Mouse (Mus musculus): ENCODE results near the gene Cd68.

The Cd68 gene

DNA sequence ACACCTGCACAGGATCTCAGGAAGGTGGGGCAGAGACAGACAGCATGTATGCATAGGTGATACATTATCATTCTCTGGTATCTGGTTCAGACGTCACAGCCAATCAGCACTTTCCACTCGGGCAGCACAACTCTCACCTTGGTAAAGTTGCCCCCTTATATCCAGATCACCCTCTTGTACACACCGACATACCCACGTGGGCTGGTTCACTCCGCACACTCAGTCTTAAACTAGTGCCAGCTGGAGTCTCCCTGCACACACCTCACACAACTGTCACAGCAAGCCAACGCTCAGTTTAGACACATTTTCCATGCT is 29.1 kb upstream of the Cd68 start:
- DNase-seq (ENCODE audit: low read depth, low spot score): peak; percentile 78

DNA sequence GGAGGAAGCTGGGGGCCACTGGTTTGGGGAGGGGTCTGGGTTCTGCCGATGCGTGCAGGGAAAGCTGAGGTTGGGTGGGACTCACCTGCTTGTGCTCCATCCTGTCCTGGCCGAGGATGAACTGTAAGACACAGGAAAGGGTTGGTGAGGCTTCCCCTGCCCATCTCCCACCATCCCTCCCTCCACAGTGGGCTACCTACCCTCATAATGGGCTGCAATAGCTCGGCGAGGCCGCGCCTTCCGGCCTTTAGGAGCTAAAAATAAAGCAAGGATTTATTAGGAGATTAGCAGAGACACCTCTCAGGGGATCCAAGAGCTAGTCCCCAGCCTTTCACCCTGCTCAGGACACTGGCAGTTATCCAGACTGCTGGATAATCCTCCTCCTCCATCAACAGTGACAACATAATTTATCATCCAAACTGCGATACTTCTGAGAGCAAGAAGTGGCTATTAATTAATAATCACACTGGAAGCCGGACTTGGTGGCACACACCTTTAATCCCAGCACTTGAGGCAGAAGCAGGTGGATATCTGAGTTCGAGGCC is 27.5 kb upstream of the Cd68 start:
- no peak for DNase-seq (ENCODE audit: low read depth, low spot score)

DNA sequence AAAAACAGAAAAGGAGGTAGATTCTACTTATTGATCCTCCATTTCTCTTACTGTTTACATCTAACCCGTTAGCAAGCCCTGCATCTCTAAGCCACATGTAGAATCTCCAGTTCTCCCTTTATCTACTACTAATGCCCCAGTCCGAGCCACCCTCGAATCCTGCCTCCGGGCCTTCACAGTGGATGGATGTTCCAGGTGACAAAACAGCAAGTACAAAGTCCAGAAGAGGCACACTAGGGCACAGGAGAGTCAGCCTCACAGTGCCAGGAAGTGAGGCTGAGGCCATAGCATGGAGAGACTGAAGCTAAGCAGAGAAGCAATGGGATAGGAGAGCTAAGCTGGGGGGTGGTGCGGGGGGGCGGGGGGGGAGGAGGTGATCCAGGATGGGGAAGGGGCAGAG is 26.9 kb upstream of the Cd68 start:
- DNase-seq (ENCODE audit: low read depth, low spot score): no peak

DNA sequence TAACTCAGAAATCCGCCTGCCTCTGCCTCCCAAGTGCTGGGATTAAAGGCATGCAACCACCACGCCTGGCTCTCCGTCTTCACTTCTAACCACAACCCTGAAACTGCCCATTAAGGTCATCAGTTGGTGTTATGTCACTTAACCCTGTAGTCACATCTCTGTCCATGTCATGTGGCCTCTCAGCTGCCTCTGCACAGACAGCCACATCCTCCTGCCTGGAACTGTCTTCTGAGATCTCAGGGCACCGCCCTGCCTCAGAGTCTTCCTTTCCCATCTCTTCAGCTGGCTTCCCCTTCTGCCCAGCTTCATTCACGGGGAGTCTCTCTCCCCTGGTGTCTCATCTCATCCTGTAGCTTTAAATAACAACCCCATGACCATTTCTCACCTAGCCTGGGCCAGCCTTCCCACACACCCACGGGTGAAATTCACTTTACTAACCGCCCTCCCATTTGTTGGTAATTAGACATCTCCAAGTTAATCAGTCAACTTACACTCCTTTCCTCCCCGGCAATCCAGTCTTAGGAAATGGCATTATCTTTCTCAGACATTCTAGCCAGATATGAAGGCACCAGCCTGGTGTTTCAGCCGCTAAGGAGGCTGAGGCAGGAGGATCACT is 26.4 kb upstream of the Cd68 start:
- DNase-seq (ENCODE audit: low read depth, low spot score): peak; percentile 20

DNA sequence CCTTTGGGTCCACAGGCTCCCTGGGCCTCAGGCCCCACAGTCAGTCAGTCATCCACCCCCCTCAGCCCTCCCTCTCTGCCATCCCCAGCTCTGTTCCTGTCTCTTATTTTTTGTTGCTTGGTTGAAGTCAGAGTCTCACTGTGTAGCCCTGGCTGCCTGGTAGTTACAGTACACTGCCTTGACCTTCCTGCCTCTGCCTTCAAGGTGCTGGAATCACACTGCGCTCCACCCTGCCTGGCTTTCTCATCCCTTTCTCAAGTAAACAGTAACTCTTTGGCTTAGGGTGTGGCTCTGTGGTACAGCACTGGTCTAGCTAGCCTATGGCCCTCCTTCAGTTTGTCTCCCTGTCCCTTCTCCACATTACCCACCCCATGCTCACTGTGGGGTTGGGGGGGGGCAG is 23.9 kb upstream of the Cd68 start:
- no peak for DNase-seq (ENCODE audit: low read depth, low spot score)

DNA sequence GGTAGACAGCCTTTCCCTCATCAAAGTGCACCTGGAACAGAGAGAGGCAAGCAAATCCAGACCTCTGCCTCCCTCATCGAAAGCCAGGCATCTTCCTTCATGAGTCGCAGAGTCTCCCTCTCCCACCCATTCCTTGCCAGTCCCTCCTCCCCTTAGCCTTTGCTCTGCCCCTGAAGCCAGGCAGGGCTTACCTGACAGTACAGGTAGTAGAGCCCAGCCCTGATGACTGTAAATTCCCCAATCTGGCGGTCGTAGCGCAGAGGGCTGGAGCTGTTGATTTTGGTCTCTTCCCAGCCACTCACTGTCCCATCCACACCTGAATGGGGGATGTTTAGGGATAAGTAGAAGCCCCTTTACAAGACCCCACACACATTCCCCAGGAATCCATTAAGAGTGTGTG is 21.1 kb upstream of the Cd68 start:
- DNase-seq (ENCODE audit: low read depth, low spot score): no peak

DNA sequence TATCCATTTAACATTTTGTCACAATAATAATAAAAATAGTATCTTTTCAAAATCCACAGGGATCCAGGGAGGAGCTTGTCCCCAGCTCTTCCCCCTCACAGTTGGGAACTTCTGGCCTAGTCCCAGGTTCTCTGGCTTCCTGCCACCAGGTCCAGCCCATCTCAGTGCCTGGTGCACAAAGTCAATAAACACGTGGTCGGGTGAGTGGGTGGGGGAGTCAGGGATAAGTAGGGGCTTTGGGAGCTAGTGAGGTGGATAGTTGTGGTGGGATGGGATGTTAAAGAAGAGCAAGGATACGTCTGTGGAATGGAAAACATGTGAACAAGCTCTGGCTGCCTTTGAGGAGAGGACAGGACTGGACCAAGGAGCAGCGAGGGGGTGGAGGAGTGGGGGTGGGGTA is 20.4 kb upstream of the Cd68 start:
- peak; percentile 67 for DNase-seq (ENCODE audit: low read depth, low spot score)

DNA sequence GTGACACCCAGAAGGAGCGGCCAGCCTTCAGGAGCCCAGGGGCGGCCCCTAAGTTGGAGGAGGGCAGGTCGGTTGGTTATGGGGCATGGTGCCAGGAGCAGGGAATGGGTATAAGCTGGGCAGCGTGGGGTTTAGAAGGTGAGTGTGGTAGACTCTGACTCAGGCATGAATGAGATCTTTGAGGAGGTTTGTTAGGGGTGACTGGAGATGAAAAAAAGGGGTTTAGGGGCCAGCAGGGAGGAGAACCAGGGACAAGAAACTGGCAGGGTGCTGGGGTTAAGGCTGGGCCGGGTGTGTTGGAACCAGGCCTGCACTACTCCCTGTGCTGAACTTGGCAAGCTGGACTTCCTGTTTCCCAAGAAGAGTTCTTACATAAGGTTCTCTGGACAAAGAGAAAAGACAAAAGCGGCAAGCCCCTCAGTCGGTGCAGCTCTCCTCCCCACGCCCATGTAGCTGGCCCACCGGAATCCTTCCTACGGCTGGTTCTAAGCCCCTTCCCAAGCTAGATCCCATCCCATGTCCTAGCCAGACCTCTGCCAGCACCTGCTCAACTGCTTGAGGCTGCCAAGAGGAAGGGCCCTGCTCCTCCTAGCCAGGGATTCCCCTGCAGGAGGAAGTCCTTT is 19.7 kb upstream of the Cd68 start, which contains the start of gene Tnfsf13:
Gene Tnfsf13, minus strand, starts transcription at position 259 of the 623 bp plus-strand sequence.
- peak; percentile 93 for DNase-seq (ENCODE audit: low read depth, low spot score)

DNA sequence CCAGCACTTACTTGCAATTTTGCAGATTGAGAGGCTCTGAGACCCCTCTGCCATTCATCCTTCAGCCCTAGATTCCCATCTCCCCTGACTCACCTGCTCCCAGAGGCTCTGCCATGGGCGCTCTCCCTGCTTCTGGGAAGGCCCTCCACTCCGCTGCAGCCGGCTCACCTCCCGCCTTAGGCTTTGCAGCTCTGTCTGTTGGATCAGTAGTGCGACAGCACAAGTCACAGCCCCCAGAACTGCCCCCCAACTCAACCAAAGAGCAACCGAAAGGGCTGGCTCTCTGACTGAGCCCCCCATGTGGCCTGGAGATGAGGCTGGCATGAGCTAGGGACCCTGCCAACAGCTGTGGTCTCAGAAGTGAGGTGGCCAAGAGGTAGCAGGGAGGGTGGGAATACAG is 19.0 kb upstream of the Cd68 start:
- no peak for DNase-seq (ENCODE audit: low read depth, low spot score)

DNA sequence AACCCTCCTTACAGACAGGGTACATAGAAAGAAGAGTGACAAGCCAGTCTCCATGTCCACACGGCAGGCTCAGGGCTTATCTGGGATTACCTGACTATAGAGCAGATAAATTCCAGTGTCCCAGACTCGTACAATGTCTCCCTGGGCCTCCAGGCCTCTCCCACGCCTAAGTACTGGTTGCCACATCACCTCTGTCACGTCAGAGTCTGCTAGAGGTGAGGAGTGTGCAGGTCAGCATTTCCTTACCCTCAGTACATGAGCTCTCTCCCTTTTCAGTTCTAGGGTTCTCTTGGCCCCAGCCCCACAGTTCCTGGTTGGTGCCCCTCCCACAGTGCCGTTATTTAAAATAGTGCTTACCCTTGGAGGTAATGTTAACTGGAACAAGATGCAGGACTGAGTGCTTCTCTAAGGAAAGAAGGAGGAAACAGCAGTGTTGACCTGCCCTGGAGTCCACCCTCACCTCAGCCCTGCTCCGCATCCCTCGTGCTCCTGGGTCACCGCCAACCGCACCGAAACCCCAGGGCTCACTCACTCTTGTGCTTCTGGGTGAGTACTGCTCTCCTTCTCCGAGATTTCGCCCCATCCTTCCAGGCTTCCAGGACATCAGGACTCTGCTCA is 18.3 kb upstream of the Cd68 start:
- no peak for DNase-seq (ENCODE audit: low read depth, low spot score)

DNA sequence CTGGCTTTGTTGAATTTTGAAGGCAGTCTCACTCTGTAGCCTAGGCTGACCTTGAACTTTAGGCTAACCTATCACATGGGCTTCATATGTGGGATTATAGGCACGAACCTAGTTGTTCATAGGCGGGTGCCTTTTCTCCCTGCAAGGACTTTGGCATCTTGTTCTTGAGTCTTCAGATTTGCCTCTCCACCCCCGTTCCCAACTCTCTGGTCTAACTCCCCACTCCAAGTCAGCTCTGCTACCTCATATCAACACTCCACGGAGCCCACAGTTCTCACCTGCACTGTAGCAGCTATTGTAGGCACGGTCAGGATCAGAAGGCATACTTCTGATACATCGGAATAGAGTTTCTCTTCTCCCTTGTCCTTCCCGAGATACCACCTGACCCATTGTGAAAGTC is 17.6 kb upstream of the Cd68 start:
- no peak for DNase-seq (ENCODE audit: low read depth, low spot score)

DNA sequence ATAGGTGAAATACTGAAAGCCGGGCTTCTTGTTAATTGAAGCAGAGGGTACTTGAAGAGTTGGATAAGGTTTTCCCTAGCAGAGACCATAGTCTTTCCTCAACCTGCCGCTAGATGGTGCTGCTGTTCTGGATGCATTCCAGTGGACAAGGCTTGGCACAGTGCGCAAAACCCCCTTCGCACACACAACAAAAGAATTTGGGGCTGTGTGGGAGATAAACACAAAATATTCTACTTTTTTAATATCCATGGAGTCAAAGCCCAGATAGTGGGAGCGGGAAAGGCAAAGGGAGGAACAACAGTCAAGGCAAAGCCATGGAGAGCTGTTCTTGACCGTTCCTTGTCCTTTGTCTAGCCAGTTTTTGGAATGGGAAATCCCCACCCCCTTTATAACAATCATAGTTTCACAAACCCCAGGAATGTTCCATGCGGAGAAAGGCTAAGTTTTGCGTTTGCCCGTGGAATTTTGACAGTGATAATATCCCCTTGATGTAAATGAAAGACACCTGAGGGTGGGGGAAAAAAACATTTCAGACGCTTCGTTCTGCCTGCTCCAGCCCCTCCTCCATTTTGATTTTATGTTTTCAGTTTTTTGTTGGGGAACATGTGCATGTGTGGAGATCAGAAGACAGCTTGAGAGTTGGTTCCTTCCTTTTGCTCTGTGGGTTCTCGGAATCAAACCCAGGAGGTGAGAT is 17.0 kb upstream of the Cd68 start:
- peak; percentile 95 for DNase-seq (ENCODE audit: low read depth, low spot score)

DNA sequence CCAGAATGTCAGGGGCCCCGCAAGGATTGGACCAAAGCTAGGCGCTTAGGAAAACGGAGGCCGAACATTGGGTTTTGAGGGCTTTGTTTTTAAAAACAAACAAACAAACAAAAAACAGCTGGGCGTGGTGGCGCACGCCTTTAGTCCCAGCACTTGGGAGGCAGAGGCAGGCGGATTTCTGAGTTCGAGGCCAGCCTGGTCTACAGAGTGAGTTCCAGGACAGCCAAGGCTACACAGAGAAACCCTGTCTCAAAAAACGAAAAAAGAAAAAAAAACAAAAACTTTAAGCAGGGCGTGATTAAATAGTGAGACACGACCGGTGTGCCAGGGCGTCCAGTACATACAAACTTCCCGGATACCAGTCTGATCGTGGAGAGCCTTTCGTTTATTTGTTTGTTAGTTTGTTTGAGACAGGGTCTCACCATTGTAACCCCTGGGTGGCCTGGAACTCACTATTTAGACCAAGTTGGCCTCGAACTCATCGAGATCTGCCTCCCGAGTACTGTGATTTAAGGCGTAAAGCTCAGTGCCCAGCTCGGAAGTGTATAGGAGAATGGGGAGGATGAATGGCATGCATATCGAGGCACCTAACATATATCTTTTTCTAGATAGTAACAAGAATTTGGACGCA is 16.4 kb upstream of the Cd68 start:
- DNase-seq (ENCODE audit: low read depth, low spot score): no peak

DNA sequence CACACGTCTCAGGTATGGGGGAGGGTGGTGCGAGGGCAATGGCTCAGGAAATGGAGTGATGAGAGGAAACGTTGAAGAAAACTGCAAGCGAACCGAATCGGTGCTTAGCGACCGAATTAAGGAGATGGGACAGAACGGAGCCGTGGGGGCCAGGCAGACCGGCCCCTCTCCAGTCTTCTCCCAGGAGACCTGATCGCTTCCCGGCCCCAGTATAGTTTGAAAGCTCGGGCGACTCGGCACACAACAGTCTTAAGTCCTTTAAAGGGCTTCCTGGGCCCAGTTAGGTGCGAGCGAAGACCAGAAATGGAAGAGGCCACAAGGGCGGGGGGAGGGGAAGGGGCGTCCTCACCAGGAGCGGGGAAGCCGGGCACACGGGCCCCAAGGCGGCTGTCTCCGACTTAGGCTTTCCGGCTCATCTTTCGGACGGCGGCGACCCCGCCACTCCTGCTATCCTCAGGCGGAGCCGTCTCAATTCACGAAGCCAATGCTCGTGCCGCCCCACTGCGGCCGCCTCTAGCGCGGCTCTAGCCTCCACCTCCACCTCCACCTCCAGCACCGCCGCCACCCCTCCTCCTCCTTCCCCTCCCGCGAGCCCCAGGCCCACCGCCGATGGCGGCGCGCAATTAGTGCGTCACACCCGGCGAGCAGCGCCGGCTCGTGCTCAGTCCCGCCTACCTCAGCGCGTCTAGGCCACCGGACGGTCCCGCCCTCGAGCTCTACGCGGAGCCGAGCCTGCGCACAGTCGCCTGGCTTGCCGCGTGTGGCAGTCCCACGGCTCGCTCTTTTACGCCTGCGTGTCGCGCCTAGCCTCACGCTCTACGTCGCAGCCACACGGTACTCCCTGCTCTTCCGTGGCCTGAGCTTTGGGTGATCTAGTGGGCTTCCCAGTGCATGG is 15.6 kb upstream of the Cd68 start, which contains the start of gene Senp3:
Gene Senp3, minus strand, starts transcription at position 771 of the 895 bp plus-strand sequence.
- DNase-seq (ENCODE audit: low read depth, low spot score): peak; percentile 99

DNA sequence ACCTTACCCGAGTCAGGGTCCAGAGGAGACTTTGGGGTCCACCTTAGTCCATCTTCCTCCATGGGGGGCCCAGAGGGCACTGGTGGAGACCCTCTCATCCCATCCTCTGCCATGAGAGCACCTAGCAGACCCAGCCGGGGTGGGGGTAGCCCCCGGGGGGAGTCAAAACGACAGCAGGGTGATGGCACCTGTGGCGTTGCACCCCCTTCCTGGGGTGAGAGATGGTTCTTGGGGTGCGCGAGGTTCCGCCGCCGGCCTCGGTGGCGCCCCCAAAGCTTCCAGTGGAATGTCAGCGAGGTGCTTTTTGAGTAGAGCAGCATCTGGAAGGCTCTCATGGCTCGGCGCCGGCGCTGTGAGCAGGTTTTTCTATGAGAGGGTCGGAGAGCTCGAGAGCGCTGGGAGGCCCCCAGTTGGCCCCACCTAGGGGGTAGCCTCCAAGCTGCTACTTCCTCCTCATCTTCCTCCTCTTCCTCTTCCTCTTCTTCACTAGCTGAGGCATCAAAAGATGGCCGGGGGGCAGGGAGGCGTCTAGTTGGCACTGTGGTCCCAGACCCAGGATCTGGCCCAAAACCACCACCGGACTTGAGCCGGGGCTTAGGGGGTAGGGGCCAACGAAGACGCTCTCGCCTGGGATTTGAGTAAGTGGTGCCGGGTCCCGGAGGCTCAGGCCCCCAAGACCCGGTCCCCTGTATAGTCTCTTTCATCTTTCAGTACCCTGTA is 14.3 kb upstream of the Cd68 start:
- DNase-seq (ENCODE audit: low read depth, low spot score): no peak

DNA sequence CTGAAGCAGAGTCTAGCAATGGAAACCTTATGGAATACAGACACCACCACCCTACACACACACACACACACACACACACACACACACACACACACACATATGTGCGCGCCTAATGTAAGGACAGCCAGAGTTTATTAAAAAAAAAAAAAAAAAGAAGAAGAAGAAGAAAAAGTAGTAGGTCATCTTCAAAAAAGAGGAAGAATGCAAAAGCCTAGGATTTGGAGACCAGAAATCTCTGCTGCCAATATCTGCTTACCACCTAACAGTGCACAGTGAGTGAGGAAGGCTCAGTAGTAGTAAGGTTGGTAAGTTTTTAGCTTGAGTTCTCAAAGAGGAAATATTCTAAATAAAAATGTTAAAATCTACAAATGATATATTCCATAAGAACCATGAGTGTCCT is 13.2 kb upstream of the Cd68 start:
- no peak for DNase-seq (ENCODE audit: low read depth, low spot score)

DNA sequence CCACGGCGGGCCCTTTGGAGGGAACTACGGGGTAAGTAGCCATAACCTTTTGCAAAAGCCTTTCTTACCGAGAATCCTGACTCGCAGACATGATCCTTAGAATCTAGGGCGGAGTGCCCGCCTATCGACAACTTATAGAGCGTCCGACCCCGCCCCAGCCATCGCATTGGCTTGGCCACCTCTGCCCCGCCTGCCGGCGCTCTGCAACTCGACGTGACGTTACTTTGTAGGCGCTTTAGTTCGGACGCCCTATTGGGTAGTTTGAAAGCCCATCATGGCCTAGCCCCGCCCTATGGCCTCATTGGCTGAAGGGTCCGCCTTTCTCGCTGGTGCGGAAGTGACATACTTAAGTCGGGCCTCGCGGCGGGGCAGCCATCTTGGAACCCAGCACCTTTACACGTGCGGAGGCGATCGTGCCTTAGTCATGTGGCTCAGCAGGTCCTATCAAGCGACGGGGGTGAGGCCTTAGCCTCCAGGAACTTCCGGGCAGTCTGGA is 6.3 kb upstream of the Cd68 start, which contains the start of gene Eif4a1:
Gene Eif4a1, minus strand, starts transcription at position 213 of the 496 bp plus-strand sequence.
- peak; percentile 100 for DNase-seq (ENCODE audit: low read depth, low spot score)

DNA sequence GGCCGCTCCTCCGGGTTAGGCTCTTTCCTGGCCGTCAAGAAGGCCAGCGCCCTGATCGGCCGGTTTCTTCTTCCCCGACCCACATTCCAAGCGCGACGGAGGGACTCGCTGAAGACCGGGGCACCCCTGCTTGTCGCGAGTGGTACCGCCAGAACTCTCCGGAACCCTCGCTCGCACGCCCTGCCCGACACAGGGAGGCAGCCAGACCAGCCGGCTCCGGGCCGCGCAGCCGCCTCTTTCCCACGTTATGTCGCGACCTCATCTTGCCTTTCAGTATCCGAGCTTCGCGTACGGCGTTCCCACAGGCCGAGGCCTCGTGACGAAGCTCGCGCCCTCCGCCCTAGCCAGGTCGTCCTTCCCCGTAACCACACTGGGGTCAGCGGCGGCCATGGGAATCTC is 5.8 kb upstream of the Cd68 start:
- no peak for DNase-seq (ENCODE audit: low read depth, low spot score)

DNA sequence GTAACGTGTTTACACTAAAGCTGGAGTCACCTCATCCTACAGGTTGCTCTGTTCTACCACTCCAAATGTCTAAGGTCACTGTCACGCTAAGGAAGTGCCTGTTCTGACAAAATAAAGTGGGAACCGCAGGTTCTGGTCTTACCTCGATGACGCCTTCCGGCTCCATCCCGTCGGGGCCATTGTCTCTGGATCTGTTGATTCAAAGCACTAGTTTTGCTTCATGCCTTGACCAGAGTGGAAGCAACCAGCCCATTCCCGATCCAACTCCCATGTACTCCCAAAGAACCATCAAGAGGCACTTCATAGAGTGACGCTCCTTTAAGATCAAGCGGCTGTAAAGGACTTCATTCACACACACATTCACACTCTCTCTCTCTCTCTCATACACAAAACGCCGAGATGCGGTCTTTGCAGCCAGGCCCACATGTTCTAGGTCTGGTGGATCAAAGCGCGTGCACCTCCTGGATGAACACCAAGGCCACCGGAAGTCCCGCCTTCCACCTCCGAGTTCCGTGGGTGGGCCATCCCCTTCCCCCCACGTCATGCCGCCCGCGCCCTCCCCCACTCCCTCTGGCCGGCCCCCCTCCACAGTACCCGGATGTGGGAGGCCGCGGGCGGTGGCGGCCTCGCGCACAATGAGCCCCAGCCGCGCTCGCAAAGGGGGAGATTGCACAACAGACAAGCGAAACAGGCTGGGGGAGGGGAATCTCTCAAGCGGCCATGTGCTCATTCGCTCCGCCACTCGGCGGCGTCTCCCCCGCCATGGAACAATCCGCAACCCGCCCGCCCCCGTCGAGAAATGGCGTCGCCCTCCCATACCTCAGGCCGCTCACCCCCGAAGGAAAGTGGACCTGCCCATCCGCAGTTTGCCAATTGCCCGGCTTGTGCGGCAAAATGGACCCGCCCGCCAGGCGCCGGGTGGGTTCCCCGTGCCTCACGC is 5.1 kb upstream of the Cd68 start:
- DNase-seq (ENCODE audit: low read depth, low spot score): peak; percentile 99

Data from brain, adult 2 months (tissue).